Comparison of ENCODE assay signal across 19 mouse cellular contexts in the genomic region with DNA sequence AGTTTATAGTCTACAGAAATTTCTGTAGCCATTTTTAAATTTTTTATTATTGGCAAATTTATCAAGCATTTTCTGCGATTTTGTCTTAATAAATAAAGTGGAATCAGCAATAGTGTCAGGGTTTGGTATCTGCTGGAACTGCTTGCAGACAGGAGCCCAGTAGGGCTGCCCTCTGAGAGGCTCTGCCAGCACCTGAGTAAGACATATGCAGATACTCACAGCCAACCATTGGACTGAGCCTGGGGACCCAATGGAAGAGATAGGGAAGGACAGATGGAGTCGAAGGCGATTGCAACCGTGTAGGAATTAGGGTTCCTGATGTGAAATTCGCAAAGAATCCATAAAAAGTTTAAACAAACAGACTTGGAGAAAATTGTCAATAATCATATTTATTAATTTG. TPM values are rescaled to one million over a fixed set of nuclear protein-coding genes. Genes with fewer than 3 reads are reported as not detected.
A peak's percentile ranks its signal among the peaks of the same experiment; 100 is the strongest.
DNase-seq lines count a peak whose midpoint lies in the region; ATAC-seq lines count a peak whose summit lies in the region.
"Had no signal": no experiment of that assay in that cellular context is flagged by ENCODE, and none has a peak within 500 bp of the region (broad histone marks: within the 10 kb centered on the region; RNA-seq: fewer than 3 reads in every experiment).

No protein-coding gene starts in this region.

- ATAC-seq in cerebellum, adult (ENCODE audit: insufficient number of reproducible peaks, low FRiP score, low TSS enrichment): no peak
- no peak for ATAC-seq in megakaryocyte, adult 5-6 weeks (ENCODE audit: poor library complexity, severe bottlenecking)
- ATAC-seq: activated CD4-positive, CD25-positive, alpha-beta regulatory T cell, adult 4 months; CD4-positive, CD25-positive, alpha-beta regulatory T cell, adult 4 months; forebrain, embryonic 15.5 days; intestine, postnatal 0 days had no signal

- peak; percentile 35 for DNase-seq in cerebellum, adult 8-10 months
- peak; percentile 63 for DNase-seq in brain, adult 2 months (ENCODE audit: low read depth, low spot score)
- peak; percentile 51 for DNase-seq in cerebellum, adult 9-11 months
- DNase-seq in cerebellum, postnatal 25 days: peak; percentile 46 to 69
- DNase-seq in testis, postnatal 14 days (ENCODE audit: low spot score): no peak
- DNase-seq: adrenal gland, adult 8-10 months; adrenal gland, postnatal 25 days; gastrocnemius, postnatal 25 days; heart, adult 18-20 months; kidney, adult 2 months had no signal

RNA-seq across cellular contexts. Expression of gene Hif1a, which starts 17.3 kb away (rescaled TPM):
- 68.4 and 70.9 TPM in 2 replicates for total RNA-seq in megakaryocyte, adult 5-6 weeks (2015)
- total RNA-seq in megakaryocyte, adult 5-6 weeks (2017): 85.4 and 89.4 TPM in 2 replicates

RNA-seq across cellular contexts. Expression of gene Gm49321, which starts 19.0 kb away (rescaled TPM):
- total RNA-seq in megakaryocyte, adult 5-6 weeks (2015): 1.2 and 3.2 TPM in 2 replicates
- not detected in 2 replicates for total RNA-seq in megakaryocyte, adult 5-6 weeks (2017)
- total RNA-seq: common myeloid progenitor, adult 5-6 weeks; hematopoietic stem cell, adult 5-6 weeks; MEL had no signal

RNA-seq across cellular contexts. Expression of gene Snapc1, which starts 45.8 kb away (rescaled TPM):
- 5.9 and 7.3 TPM in 2 replicates for total RNA-seq in megakaryocyte, adult 5-6 weeks (2015)
- 10.1 and 23.8 TPM in 2 replicates for total RNA-seq in megakaryocyte, adult 5-6 weeks (2017)
